Mouse (Mus musculus) adrenal gland, adult 18-20 months (tissue): ENCODE measurements around the gene 0610037L13Rik. TPM values are rescaled to one million over a fixed set of nuclear protein-coding genes. Genes with fewer than 3 reads are reported as not detected.

ENCODE experiments used
- DNase-seq, 2 experiments: peaks; one replicate each; pipeline ENCODE4 v3.0.0; 2021 to 2022; ENCODE audit warnings: low spot score in 2 of 2
- long read RNA-seq, 2 experiments: library from polyadenylated mRNA; stranded (forward); transcript quantifications; one replicate each; pipeline ENCODE4 v2.0.0; 2021
- total RNA-seq, 2 experiments: library from RNA; stranded (reverse); gene quantifications; 1 replicate in 1 of 2; 2 replicates in 1 of 2; pipeline ENCODE4 v1.2.3; 2021

Gene 0610037L13Rik
- 10 to 100 TPM; 77.6 to 81.6 TPM for total RNA-seq
- long read RNA-seq, experiment 1, transcript 0610037L13Rik-212 (8 exons, 2,997 nt) = major isoform, 9 of 19 reads
- long read RNA-seq, experiment 1, partial matches to known transcripts = 1 of 19 reads
- long read RNA-seq, experiment 1, other reads (novel, unspliced or antisense) = 2 of 19 reads
- long read RNA-seq, experiment 2, transcript 0610037L13Rik-212 (8 exons, 2,997 nt) = major isoform, 30 of 49 reads
- long read RNA-seq, experiment 2, transcript 0610037L13Rik-207 (7 exons, 1,551 nt) = minor isoform, 12 of 49 reads
- long read RNA-seq, experiment 2, partial matches to known transcripts = 0 of 49 reads
- long read RNA-seq, experiment 2, other reads (novel, unspliced or antisense) = 5 of 49 reads

DNA sequence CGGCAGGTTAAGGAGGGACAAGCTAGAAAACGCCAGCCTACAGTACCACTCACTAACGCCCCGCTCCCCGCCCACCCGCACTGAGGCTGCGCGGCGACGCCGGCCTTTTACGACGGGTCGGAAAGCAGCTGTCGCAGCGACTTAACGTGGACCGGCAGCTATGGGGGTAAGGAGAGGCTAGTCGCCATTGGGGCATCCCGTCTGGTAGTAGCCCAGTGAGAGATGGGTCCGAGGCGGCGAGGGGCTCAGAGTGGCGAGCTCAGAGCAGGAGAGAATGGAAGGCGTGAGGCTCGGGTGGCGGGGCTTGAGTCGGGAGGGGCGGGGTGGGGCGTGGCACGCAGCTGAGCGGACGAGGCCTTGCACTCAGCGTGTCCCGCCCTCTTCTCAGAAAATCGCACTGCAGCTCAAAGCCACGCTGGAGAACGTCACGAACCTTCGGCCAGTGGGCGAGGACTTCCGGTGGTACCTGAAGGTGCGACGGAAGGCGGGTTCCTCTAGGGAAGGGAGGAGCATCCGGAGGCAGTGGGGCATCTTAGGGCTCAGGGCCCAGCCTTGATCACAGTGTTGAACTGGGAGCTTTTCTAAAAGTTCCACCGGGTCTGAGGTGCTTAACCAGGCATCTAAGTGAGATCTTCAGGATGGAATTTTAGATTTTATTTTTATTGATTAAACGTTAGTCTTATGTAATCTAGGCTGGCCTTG is at the start of gene 0610037L13Rik:
0610037L13Rik (plus strand) TSS at position 83 of the 702 bp plus-strand sequence.
- DNase-seq = peak; percentile 91 to 92

GRCm38 (mm10) chr4:107843687-107844086 is 45.9 kb upstream of the 0610037L13Rik start:
- DNase-seq = no peak

DNA sequence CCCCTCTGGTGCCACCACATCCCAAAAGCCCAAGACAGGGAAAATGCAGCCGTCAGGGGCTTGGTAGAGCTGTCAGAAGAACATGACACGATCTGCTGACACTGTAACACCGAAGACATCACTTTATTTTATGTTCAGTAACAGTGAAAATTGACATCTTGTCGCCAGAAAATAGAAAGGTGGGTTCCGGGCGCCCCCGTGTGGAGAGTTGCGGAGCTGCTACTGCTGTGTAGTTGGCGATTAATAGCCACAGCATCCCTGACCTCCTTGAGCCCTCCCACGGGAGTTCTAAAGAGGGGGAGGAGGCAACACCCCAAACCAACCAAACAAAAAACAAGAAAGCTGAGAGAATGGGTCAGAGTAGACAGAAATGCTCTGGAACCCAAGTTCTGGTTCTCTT is 44.6 kb upstream of the 0610037L13Rik start:
- peak; percentile 77 to 81 for DNase-seq

- DNase-seq = no peak
These were observed 42.8 kb upstream of the 0610037L13Rik start for GRCm38 (mm10) chr4:107846795-107847194.

DNA sequence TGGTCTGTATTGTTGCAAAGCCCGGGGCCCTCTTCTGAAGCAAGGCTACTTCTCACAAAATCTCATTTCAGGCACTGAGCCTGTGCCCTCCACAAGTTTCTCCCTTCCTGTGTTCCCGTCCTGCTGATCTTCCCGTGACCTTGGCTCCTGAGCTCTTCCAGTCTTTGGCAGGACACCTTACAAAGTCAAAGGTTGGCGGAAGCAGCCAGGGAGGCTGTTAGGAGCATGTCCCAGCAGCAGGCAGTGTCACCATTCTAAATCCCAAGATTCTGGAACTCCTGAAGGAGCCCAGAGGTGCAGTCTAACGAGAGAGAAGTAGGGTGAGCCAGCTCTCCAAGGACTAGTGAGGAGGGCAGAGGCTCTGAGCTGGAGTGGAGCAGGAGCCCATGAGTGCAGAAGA is 41.1 kb upstream of the 0610037L13Rik start:
- no peak for DNase-seq

- DNase-seq = no peak
These were observed 40.0 kb upstream of the 0610037L13Rik start for GRCm38 (mm10) chr4:107849621-107850020.

DNA sequence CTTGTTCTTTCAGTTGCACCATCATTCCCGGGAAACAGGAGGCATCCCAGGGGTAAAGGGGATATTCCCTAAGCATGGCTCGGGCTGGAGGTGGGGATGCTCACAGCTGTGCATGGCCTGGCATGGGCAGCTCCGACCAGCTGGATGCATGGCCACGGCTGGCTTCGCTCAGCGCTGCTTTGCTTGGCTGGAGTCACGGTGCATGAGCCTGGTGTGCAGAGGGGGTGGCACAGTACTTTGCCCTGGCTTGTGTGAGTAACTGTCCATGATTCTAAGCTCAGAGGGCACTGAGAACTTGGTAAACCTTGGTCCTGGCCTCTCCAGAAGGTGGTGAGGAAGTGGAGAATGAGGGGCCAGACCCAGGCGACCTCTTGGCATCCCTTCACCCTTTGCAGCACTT is 39.5 kb upstream of the 0610037L13Rik start:
- DNase-seq = no peak

GRCm38 (mm10) chr4:107853333-107853732 is 36.3 kb upstream of the 0610037L13Rik start:
- DNase-seq = no peak

GRCm38 (mm10) chr4:107853836-107854235 is 35.8 kb upstream of the 0610037L13Rik start:
- DNase-seq = no peak

GRCm38 (mm10) chr4:107856958-107857686 is 32.5 kb upstream of the 0610037L13Rik start:
- no peak for DNase-seq

DNA sequence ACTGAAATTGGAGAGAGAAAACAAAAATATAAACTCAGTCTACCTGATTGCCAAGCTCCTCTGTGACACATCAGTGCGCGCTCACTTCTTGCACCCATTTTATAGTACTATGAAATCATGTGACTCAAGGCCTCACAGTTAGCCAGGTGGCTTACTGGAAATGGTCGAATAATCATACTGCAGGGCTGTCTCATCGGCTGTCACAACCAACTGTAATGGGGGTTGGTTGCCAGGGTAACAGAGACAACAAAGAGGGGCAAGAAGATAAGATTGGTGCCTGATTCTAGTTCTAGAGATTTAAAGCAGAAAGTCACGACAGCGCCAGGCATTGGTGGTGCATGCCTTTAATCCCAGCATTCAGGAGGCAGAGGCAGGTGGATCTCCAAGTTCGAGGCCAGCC is 30.6 kb upstream of the 0610037L13Rik start:
- DNase-seq = no peak

GRCm38 (mm10) chr4:107864866-107865265 is 24.7 kb upstream of the 0610037L13Rik start:
- no peak for DNase-seq

GRCm38 (mm10) chr4:107879254-107880050 is 10.2 kb upstream of the 0610037L13Rik start, which contains the start of gene Magoh:
Gene Magoh, plus strand, starts transcription at chr4:107879755.
- peak; percentile 95 to 96 for DNase-seq

- DNase-seq = no peak
These were observed 8.0 kb upstream of the 0610037L13Rik start for GRCm38 (mm10) chr4:107881631-107882030.

GRCm38 (mm10) chr4:107886371-107886770 is 3.2 kb upstream of the 0610037L13Rik start:
- DNase-seq = no peak

DNA sequence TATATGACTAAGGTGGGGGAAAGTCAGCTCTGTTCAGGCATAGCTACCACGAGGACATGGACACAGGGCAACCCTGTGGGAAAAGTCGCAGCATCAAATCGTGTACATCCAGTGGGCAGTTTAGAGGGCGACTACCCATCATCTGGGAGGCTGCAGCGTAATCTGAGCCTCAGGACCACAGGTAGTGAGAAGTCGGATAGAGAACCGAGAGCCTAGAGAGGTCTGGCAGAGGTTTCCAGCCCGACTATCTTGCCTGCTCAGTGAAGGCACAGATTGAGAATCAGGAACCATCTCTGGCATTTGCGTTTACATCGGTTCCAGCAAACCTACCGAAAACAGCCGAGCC is 255 bp upstream of the 0610037L13Rik start:
- DNase-seq = peak in 1 of 2 experiments; percentile 12

DNA sequence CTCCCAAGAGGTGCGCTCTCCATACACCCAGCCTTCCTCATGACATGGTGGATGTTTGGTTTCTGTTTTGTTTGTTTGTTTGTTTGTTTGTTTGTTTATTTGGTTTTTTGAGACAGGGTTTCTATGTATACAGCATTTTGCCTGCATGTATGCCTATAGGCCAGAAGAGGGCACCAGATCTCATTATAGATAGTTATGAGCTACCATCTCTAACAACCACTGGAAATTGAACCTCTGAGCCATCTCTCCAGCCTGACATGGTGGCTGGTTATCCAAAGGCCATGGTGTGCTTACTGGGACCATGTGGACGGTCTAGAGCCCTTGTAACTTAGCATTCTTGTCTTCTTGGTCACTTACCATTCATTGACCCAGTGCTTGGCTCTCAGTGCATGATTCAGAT is 3.0 kb downstream of the 0610037L13Rik start:
- DNase-seq = no peak

GRCm38 (mm10) chr4:107899211-107899927 is 9.8 kb downstream of the 0610037L13Rik start:
- DNase-seq = no peak

GRCm38 (mm10) chr4:107900206-107900605 is 10.6 kb downstream of the 0610037L13Rik start:
- no peak for DNase-seq

DNA sequence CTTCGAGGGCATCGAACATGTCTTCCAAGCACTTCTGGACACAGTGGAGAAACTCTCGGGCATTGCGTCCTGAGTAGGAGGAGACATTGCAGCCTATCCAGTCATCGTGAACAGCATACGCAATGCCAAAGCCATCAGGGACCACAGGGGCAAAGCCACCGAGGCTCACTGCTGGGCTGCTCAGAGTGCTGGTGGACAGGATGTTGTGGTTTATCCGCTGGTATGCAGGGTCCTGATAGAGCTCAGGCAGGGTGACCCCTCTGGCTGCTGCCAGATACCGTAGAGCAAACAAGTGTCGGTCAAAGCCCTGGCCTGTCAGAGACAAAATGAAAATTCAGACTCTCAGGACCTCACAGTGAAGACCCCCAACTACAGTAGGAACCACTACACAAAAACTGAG is 14.6 kb downstream of the 0610037L13Rik start:
- DNase-seq = no peak
